Mouse (Mus musculus) forelimb bud, embryonic 11.5 days (tissue): ENCODE data around the gene Tmem184a.

Experiments used
- DNase-seq: peaks from one replicate; pipeline ENCODE4 v3.0.0-alpha.2; 2012; ENCODE audit warnings: low read depth, low spot score

Gene Tmem184a

DNA sequence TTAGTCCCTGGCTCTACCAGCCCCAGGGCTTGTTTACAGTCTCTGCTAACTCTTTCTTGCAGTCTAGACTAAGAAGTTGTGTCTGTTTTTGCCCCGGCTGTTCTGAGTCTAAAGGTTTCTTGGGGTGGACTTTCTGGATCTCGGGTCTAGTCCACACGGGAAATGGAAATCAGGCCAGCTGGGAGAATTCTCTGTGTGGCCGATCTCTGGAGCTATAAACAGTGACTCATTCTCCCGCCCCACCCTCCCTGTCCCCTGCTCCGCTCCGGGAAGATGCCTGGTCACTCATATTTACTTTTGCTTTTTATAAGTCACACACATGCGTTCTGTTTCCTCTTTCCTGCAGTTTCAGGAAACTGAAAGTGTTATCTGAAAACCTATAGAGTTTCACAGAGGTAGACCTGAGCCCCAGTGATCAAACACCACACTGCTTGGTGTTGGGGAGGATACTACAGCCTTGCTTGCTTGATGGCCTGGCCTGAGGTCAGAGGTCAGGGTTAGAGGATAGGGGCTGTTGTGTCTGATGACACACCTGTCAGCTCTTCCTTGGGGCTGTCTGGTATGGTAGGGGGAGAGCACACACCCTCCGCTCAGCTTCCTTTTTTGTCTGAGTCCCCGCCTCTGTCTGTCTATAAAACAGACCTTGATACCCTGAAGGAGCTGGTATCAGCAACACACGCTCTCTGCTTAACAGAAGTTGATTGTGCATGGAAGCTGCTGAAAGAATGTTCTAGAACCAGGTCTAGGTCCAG lies 26.2 kb downstream of the Tmem184a start:
- no peak for DNase-seq

DNA sequence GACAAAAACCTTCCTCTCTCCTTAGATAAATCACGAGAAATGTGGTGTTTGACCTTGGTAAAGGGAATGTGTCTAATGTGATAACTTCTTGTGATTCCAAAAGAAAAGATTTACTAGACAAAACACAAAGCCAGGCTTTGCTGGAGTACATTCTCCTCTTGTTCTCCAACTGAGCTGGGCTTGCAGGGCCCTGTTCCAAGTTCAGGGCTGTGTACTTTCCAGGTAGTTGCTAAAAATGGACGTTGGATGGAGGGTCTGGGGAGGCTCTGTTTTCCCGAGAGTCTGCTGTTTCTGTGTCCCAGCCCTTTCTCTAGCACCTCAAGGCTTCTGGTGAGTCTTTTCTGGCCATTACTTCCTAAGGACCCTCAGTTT lies 26.8 kb downstream of the Tmem184a start:
- DNase-seq: no peak

DNA sequence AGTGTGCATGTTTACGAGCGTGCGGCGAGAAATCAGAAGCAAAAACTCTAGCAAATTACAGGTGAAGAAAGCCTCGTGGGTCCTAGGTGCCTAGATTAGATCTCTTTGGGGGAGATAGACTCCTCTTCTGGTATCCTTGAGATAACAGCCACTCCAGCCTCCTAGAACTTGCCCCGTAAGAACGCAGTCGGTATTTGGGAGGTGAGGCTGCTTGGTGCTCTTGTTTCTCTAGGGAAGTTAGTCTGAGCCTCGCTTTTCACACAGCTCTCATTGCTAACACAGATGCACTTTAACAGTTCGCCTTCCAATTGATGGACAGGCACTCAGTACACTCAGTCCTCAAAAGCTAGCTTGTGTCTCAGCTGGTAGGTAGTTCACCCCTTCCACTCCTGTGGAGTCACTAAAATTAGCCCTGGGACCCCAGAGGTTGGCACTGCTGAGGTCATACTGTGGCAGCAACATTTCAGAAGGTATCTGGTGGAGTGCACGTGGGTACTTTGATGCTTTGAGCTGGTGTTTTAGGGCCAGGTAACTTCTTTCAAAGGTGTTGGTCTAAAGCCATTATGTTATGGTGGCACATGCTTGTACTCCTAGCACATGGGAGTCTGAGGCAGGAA lies 27.4 kb downstream of the Tmem184a start:
- DNase-seq: no peak

DNA sequence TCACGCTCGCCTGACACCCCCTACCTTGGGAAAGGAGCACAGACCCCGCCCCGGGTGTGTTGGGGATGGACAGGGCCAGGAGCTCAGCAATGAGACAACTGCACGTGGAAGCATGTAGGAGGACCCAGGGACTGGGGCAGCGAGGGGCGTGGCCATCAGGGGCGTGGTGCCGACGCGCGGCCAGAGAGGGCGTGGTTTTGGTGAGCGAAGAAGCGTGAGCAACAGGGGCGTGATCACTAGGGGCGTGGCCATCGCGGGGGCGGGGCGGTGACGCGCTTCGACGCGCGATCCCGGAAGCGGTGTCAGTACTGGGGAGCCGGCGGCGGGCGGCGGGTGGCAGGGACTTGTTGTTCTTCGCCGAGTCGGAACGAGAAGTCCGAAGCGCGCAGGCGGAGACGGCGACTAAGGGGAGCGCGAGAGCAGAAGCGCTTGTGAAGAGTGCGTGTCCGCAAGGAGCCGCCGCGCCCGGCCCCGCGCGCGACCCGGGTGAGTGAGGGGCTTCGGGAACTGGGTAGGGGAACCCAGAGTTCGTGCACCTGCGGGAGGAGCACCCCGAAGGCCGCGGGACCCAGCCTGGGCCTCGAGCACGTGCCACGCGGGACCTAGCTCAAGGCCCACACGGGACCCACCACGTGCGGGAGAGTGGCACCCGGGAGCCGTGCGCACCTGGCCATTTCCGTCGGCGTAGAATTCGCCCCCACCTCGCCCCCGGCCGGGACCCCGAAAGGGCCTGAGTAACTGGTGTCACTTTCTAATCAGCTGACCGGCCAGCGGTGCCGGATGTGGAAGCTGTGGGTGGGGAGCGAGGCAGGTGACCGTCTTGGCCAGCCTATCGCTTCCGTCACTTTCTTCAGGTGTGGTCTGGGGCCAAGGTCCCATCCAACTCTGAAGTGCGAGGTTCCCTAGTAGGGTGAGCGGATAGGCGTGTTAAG lies 28.2 kb downstream of the Tmem184a start, which contains the start of gene Mafk:
Mafk (plus strand) TSS at position 287 of the 932 bp plus-strand sequence.
- peak; percentile 94 for DNase-seq

DNA sequence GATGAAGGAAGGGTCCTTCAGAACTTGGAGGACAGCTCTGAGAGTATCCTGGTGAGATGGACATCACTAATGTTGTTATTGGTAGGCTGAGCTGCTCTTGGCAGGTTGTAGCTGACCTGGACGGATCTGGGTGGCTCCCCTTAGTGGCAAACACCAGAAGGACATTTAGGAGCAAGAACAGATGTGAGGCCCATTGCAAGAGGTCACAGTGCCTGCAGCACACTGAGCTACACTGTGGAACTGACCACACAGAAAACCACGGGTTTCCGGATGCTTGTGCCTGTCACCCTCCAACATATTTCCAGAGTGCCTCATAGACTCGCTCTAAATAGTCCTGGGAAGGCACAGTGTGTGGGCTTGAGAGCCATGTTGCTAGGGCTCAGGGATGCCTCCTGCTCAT lies 30.3 kb downstream of the Tmem184a start:
- DNase-seq: no peak

DNA sequence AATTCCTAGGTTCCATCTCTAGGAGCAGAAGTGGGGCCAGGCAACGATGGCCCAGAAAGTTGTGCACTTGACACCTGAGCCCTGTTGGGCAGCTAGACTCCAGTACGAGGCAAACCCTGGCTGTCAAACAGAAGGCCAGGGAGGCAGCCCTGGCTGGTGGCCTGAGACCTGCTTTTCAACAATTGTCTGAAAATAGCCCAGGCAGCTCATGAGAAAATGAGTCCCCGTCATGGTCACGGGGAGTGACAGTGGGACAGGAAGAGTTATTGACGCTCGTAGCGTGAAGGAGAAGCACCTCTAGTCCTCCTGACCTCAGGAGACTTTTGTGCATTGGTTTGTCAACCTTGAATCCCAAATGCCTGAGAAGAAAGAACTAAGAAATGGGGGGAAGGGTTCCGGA lies 38.3 kb downstream of the Tmem184a start:
- DNase-seq: no peak

DNA sequence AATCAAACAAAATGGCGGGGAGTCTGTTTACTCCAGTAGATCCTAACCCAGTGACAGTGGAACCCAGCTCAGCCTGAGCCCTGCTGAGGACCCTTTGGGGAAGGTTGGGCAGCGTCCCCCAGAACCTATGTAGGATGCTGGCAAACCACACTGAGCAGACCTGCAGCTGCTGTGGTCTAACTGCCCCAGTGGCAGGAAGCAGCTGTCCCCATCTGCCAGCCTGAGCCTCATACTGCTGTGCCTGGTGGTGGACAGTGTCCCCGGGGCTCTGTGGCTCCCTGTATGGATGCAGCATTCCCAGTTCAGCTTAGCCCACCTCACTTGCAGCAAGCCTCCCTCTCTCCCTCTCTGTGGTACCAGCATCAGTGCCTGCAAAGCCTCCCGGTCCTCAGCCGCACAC lies 42.8 kb downstream of the Tmem184a start:
- DNase-seq: no peak

DNA sequence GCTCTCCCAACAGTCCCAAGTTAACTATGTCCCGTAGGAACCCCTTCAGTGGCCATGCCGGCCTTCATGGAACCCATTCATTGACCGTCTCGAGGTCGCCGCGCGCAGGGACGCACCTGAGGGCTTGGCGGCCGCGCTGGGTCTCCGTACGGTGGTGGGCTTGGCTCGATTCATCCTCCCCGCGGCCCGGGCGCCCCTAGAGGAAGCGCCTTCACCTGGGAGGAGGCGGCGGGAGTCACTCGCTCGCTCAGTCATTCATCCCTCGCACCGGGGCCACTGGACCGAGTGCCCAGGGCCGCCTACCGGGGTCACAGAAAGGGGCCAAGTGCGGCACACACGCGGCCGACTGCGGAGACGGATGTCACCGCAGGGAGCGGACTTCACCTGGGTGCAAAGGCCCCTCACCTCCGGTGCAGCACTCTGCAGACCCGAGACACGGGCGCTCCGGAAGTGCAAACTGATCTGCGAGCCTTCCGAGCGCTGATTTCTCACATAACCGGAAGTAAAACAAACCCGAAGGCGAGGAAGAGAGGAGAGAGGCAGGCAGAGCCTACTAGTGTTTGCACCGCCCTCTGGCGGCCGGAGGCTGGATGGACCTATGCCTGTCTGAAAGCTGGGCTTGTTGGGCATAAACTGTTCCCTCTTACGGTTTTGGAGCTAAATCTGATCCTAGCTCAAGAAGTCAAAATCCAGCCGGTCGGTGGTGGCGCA lies 44.3 kb downstream of the Tmem184a start, which contains the start of gene Ints1:
Ints1 (minus strand) TSS at position 459 of the 711 bp plus-strand sequence.
- peak; percentile 97 for DNase-seq

DNA sequence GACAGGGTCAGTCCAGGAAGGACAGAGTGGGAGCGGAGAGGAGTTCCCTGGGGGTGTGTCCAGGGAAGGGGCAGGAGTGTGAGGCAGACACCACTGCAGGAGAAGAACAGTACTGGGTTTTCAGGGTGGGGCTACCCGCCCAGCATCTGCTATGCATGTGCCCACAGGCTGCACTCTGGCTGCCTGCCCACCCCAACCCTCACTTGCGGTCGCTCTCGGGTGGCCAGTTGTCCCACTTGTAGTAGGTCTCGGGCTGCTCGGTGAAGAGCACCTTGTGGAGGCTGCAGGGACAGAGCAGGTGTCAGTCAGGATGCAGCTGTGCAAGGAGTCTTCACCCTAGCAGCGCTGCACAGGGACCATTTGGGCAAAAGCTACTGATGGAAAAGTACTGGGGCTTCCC lies 51.5 kb downstream of the Tmem184a start:
- no peak for DNase-seq

DNA sequence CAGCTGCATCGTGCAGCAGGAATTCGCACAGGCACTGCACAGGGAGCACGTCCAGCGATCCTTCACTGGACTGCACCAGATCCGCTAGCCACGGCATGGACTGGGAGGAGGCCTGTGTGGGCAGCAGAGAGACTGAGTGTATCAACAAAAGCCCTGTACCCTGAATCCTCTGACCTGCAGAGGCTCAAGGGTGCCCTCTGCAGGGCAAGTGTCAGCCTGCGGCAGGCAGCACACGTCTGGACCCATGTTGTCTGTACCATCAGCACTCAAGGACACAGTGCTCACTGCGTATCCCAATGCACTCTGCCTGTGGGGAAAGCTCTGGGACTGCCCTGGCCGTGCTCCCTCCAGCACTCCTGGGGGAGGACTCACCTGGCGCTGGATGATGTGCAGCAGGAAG lies 55.4 kb downstream of the Tmem184a start:
- peak; percentile 16 for DNase-seq

DNA sequence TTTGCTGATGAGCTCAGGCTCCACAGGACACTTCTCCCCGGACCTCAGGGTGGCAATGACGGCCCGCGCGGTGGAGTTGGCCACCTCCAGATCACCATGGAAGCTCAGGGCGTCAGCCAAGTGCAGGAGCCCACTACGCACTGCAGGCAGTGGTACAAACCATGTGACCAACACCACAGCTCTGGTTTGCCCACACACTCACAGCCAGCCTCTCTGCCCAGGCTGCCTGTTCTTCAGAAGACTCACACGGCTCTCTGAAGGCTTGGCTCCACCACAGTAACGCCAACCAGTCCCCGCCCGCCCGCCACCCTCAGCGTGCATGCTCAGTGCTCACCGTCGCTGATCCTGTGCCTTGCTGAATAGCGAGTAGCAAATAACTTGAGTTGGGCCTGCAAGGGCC lies 61.6 kb downstream of the Tmem184a start:
- DNase-seq: no peak

DNA sequence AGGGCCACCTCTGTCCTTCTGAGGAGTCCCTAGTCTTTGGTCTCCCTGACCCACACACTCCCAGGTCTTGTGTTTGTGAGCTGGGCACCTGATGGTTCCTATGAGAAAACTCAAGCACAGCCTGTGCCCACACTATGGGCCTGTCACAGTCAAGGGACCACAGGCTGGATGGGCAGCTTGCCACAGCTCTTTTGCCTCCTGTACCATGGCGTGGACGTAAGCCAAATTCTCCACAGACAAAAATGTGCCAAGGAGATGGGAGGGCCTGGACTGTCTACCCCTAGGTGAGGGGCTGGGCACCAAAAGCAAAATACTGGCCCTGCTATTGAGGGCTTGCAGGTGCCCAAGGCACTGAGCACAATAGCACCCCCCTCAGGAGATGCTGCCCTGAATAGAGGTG lies 63.1 kb downstream of the Tmem184a start:
- no peak for DNase-seq

DNA sequence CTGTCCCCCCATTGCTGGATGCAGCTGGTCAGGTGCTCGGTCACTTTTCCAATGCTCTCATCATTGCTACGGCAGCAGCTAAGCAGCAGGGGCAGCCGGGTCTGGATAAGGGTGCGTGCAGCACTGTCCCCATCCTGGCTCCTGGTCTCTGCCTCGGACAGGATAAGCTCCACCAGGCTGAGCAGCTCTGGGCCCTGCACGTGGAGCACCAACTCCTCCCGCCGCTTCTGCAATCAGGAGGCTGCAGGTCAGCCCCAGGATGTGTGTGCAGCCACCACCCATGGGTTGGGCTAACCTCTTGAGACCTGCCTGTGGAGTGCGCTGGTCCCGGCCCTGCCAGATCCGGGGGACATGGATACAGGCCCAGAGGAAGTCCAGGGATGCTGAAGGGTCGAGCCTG lies 63.6 kb downstream of the Tmem184a start:
- no peak for DNase-seq

DNA sequence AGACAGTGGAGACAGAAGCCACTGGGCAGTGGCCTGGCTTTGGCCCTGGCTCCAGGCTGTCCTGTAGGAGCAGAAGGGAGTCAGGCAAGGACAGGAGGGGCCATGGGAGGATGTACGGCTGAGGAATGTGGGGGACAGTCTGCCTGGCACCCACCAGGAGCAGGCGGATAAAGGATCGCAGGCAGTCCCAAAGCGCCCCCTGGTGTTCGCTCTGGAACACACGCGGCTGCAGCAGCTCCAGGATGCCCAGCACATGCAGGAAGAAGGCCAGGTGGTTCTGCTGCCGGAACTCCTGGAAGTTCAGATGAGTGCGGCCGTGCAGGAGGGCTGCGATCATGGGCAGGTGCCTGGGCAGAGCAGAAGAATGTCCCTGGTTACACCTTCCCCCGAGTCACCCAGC lies 65.0 kb downstream of the Tmem184a start:
- DNase-seq: peak; percentile 49
